Mouse (Mus musculus): ENCODE measurements at regions not wholly inside any gene's neighbourhood (a gene's known extent, or its start where the extent isn't known, plus 50 kb on each side); places are given as distances from the start of the nearest gene placed in this dataset.

GRCm38 (mm10) chr1:92776353-92776752 lies 55.1 kb upstream of the Gpc1 start:
- no peak for DNase-seq (ENCODE audit: low spot score in 2 of 2)

DNA sequence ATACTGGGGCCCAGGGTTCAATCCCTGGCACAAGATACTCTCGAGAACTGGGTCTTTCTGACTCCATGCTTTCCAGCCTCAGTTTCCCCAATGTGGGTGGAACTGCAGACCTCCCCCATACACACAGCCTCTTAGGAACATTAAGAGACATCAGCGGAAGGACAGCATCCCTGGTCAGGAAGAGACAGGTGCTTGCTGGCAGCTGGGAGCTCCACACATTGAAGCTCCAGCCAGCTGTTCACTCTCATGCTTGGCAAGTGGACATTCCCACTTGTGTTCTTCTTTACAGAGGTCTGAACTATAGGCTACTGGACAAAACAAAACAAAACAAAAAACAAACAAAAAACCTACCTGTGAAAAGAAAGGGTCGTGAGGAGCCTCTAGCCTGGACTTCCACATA lies 55.5 kb upstream of the Gpc1 start:
- no peak for DNase-seq (ENCODE audit: low spot score in 2 of 2)

GRCm38 (mm10) chr1:92774743-92775692 lies 56.4 kb upstream of the Gpc1 start:
- DNase-seq (ENCODE audit: low spot score in 2 of 2), result no peak

GRCm38 (mm10) chr1:92774006-92774405 lies 57.4 kb upstream of the Gpc1 start:
- no peak for DNase-seq (ENCODE audit: low spot score in 2 of 2)

DNA sequence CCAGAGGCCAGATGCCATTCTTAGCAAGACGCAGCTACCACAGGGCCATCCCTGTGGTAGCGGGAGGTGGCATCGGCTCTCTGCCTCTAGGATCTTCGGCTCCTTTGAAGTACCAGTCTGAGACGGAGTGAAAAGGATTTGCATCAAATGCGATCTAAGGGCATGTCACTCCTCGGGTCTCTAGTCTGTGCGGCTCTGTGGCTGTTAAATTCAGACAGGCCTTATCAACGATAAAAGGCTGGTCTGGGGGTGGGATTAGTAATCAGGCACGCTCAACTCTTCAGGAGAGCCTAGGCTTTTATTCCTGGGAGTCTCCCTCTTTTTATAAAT lies 58.7 kb upstream of the Gpc1 start:
- no peak for DNase-seq (ENCODE audit: low spot score in 2 of 2)

DNA sequence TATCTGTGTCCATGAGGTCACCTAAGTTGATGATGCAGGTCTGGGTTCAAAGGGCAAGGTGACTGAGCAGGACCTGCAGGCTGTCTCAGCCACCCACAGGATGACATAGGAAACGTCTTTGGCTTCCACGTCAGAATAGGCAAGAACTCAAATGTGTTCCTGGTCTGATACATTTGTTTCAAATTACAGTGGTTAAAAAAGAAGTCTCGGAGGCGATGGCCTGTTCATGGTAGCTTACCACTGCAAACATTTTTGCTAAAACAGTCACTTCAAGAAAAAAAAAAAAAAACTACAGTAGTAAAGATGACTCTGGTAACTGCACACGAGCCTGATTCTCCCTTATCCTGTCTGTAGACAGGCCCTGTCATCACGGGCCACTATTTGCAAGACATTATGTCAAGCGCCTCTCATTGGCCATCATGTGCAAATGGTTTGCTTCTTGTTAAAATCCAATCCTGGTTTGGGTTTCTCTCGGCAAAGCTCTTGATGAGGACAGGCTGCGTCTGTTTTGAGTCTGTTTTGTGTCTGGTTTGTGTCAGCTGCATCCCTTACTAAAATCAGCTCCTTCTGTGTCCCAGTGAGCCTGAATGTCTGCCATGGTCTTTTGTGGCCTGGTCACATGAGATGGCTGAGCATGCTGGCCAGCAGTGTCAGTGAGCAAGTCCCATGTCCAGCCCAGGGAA lies 59.2 kb upstream of the Gpc1 start:
- no peak for DNase-seq (ENCODE audit: low spot score in 2 of 2)

GRCm38 (mm10) chr1:92769696-92770095 lies 61.7 kb upstream of the Gpc1 start:
- DNase-seq (ENCODE audit: low spot score in 2 of 2), result no peak

GRCm38 (mm10) chr1:92769156-92769555 lies 62.3 kb upstream of the Gpc1 start:
- no peak for DNase-seq (ENCODE audit: low spot score in 2 of 2)

DNA sequence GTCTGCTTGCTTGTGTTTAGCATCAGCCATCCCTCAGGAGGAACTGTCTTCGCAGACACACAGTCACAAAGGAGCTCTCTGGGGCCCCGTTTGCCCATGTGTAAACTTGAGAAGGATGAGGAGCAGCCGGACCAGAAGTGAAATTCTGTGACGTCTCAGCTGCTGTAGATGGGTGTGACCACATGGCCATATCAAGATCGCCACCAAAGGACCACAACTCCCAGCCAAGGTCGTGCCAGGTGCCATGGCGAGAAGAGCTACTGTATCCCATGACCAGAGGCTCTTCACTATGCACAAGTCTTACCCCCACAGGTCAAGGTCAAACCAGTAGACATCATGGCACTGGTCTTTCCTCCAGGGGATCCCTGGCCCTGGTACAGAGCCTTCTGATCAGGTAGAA lies 64.9 kb upstream of the Gpc1 start:
- no peak for DNase-seq (ENCODE audit: low spot score in 2 of 2)

GRCm38 (mm10) chr1:92754793-92755488 lies 76.5 kb upstream of the Gpc1 start:
- peak; percentile 15 to 66 for DNase-seq (ENCODE audit: low spot score in 2 of 2)

DNA sequence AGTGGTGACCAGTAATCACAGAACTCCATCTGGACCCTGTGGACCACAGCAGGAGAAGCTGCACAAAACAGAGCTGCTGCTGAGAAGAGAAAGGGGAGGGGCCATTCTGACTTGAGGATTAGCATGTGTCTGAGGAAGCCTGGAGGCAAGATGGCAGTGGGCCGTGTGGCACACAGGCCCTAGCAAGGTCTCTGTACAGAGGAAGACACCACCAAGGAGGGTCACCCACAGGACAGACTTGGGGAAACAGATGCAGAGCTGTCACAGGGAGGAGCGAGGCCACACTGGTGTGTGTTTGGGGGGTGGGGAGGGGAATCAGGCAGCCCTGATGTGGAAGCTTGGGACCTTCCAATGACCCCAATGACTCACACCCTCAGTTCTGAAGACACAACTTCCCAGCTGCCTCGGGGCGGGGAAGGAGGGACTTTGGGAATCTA lies 79.7 kb upstream of the Gpc1 start:
- no peak for DNase-seq (ENCODE audit: low spot score in 2 of 2)

DNA sequence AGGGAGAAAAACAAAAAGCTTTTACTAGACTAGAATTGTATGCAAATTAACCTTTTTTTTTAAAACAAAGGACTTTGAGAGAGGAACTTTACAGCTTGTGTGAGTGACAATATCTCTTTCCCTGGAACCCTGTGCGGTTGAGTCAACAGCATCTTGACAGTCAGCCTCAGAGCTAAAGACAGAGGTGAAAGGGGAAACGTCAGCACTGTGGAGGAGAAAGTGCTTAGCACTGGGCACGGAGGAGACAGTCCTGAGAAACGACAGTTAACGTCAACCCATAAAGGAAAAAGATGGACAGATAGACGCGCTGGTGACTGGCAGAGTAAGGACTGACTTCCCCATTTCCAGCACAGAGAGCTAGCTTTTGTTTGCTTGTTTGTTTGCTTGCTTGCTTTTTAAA lies 82.0 kb upstream of the Gpc1 start:
- no peak for DNase-seq (ENCODE audit: low spot score in 2 of 2)

- no peak for DNase-seq (ENCODE audit: low spot score in 2 of 2)
These were observed 86.2 kb upstream of the Gpc1 start for GRCm38 (mm10) chr1:92745284-92745683.

DNA sequence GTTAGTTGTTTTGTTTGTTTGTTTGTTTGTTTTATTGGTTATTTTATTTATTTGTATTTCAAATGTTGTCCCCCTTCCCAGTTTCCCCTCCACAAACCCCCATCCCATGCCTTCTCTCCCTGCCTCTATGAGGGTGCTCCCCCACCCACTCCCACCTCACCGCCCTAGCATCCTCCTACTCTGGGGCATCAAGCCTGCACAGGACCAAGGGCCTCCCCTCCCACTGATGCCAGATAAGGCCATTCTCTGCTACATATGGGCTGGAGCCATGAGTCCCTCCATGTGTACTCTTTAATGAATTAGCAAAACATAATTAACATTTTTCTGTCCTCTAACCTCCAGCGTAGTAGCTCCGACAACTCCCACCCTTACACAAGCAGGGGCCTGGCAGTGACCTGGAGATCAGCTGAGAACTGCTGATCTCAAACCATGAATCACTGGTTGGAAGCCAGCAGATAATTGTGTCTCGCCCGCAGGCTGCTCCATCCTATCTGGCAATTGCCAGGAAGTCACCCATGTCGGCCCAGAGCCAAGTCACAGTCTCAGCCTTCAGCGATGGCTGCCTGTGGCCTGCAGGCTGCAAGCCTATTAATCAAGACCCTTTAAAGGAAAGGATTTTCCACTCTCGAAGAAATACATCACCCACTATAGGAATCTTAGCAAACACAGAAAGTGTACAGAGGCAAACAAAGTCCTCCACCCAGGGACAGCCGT lies 86.8 kb upstream of the Gpc1 start:
- DNase-seq (ENCODE audit: low spot score in 2 of 2), result no peak

GRCm38 (mm10) chr1:92742881-92743621 lies 88.4 kb upstream of the Gpc1 start:
- no peak for DNase-seq (ENCODE audit: low spot score in 2 of 2)

DNA sequence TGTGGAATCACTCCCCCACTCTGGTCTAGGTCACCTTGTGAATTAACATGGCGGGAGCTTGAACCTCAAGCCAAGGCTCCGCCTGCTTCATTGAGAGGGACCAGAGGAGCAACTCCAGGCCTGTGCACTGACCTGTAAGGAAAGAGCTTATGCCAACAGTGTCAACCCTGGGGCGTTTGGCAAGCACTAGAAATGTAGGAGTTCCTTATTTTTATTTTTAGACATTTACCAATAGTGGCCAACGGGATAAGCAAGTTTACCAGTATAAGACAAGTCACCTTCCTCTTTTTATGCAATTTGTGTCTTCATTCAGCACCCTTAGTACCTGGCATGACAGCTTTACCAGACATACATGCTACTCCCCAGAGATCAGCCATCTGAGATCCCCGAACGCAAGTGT lies 89.1 kb upstream of the Gpc1 start:
- DNase-seq (ENCODE audit: low spot score in 2 of 2), result no peak

DNA sequence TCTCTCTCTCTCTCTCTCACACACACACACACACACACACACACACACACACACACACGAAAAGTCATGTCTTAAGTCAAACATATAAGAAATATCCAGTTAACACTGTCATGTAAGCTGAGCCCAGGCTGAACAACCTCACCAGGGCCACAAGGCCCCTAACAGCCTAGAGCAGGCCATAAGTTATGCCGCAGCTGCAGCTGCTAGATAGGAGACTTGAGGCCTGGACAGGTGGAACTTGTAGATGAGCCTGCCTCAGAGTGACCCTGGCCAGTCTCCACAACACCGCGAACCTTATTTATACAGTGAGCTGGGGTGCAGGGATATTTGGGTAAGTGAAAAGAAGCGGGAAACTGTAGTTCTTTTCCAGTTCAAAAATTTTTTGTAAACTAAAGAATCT lies 90.4 kb upstream of the Gpc1 start:
- no peak for DNase-seq (ENCODE audit: low spot score in 2 of 2)

DNA sequence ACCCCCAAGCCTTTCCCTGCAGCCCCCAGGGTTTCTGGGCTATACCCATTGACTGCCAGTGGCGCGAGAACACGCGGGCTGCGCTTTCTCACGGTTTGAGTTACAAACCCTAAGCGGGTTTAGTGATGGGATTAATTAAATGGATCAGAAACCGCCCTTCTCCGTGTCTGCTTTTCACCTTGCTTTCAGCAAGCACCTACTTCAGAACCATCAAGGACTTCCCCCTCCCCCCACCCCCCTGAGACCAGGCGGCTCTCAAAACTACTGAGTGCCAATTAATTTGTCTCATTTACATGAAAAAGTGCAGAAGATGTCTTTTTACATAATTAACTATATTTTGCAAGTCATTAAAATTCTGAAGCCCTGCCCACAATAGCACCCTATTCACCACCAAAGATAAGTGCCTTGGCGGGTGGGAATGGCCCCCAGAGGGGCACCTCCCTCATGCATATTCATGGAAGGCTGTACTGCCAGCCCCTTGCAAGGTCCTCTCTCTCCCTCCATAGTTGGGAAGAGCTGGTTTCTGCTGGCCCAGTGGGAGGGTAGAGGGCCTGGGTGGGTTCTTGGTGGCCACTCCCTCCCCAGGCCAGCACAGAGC lies 89.1 kb upstream of the Otos start:
- no peak for DNase-seq (ENCODE audit: low spot score in 2 of 2)

DNA sequence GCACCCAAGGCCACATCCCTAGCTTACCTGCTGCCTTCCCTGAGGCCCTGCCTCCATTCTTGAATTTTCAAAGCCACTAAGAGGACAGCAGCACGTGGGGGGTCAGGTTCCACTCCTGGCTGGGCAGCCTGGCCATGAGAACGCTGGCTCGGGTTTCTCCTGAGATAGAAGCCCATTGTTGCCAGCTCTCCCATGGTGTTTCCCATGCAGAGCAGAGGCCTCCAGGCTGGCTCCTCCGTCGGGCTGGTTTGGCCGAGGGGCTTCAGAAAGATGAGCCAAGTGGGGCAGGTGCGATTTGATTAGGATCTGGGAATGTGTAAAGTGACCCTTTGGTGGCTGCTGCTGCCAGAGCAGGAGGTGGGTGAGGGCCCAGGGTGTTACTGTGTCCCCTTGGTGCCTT lies 87.8 kb upstream of the Otos start:
- DNase-seq (ENCODE audit: low spot score in 2 of 2), result no peak

GRCm38 (mm10) chr1:92733732-92734131 lies 85.1 kb upstream of the Otos start:
- DNase-seq (ENCODE audit: low spot score in 2 of 2), result no peak
